Mouse (Mus musculus) c-Kit-positive CD71-positive TER-119-positive erythroid progenitor cells, embryonic 14.5 days (primary cell): ENCODE results near the gene Gm28778.
"Not testable (repeated sequence)": the region's sequence is repeated elsewhere in the genome, so short reads cannot be mapped to it uniquely, and the experiment has no call there.

Source experiments
- DNase-seq: peaks from one replicate; pipeline ENCODE4 v3.0.0-alpha.2; 2013; ENCODE audit warnings: low spot score

The Gm28778 gene

GRCm38 (mm10) chr1:53296581-53297383, at the start of gene Gm28778, which contains the start of the genes Pms1 and Ormdl1:
TSS of gene Gm28778 (plus strand) at chr1:53297111.
TSS of gene Pms1 (minus strand) at chr1:53297018.
TSS of gene Ormdl1 (plus strand) at chr1:53297095.
- peak; percentile 89 for DNase-seq

- DNase-seq: not testable (repeated sequence)
Measured at GRCm38 (mm10) chr1:53264958-53265612, 31.8 kb upstream of the Gm28778 start.

- DNase-seq: no peak
Measured at GRCm38 (mm10) chr1:53269901-53270300, 27.0 kb upstream of the Gm28778 start.

- no peak for DNase-seq
Measured at GRCm38 (mm10) chr1:53272646-53273045, 24.3 kb upstream of the Gm28778 start.

- DNase-seq: no peak
Measured at GRCm38 (mm10) chr1:53291197-53291596, 5.7 kb upstream of the Gm28778 start.

GRCm38 (mm10) chr1:53300506-53300905, 3.6 kb downstream of the Gm28778 start:
- no peak for DNase-seq

GRCm38 (mm10) chr1:53312989-53313967, 16.4 kb downstream of the Gm28778 start, which contains the start of gene Osgepl1:
TSS of gene Osgepl1 (plus strand) at chr1:53313624.
- peak; percentile 83 for DNase-seq

- no peak for DNase-seq
Measured at GRCm38 (mm10) chr1:53321662-53322344, 24.9 kb downstream of the Gm28778 start.

- DNase-seq: no peak
Measured at GRCm38 (mm10) chr1:53323254-53323653, 26.3 kb downstream of the Gm28778 start.

- DNase-seq: no peak
Measured at GRCm38 (mm10) chr1:53324277-53324676, 27.4 kb downstream of the Gm28778 start.

- no peak for DNase-seq
Measured at GRCm38 (mm10) chr1:53324827-53325494, 28.1 kb downstream of the Gm28778 start.

- not testable (repeated sequence) for DNase-seq
Measured at GRCm38 (mm10) chr1:53333527-53333926, 36.6 kb downstream of the Gm28778 start.

- DNase-seq: no peak
Measured at GRCm38 (mm10) chr1:53335465-53335864, 38.6 kb downstream of the Gm28778 start.

GRCm38 (mm10) chr1:53337403-53337802, 40.5 kb downstream of the Gm28778 start:
- DNase-seq: not testable (repeated sequence)

GRCm38 (mm10) chr1:53341071-53341470, 44.2 kb downstream of the Gm28778 start:
- DNase-seq: no peak

GRCm38 (mm10) chr1:53352327-53353261, 55.7 kb downstream of the Gm28778 start, which contains the start of the genes Asdurf, Gm28551 and Asnsd1:
TSS of gene Asdurf (minus strand) at chr1:53352619.
TSS of gene Gm28551 (minus strand) at chr1:53352667.
TSS of gene Asnsd1 (minus strand) at chr1:53352752.
- peak; percentile 97 for DNase-seq

GRCm38 (mm10) chr1:53358988-53359387, 62.1 kb downstream of the Gm28778 start:
- no peak for DNase-seq
